Mouse (Mus musculus): ENCODE results near the gene Ccdc167. TPM values are rescaled to one million over a fixed set of nuclear protein-coding genes. Genes with fewer than 3 reads are reported as not detected.
A peak's percentile ranks its signal among the peaks of the same experiment; 100 is the strongest.

Ccdc167 gene
- polyA plus RNA-seq, 1 experiment from 2014 or later: 6.6 TPM

GRCm38 (mm10) chr17:29756381-29756780 is 39.5 kb upstream of the Ccdc167 start:
- H3K36me3 ChIP-seq (ENCODE audit: control insufficient read depth, insufficient read depth): no peaks in the 10 kb centered on the region
- no peaks in the 10 kb centered on the region for H3K9me3 ChIP-seq (ENCODE audit: control insufficient read depth)
- H3K27me3 ChIP-seq (replicated peaks; ENCODE audit: control insufficient read depth, insufficient read depth, low read length): no peaks in the 10 kb centered on the region
- H3K4me3 ChIP-seq (ENCODE audit: low read depth, low read length): no peak overlapping the region
- TF ChIP-seq CTCF (IDR thresholded peaks at IDR 0.05; ENCODE audit: low read depth): no peak
- H3K4me2 ChIP-seq (replicated peaks; ENCODE audit: low read depth): no peak overlapping the region
- no peak for ATAC-seq
- 58% methylated on average over 10 of the region's 10 CpGs for WGBS
- no peak overlapping the region for H3K9ac ChIP-seq (ENCODE audit: low read depth, low read length)
- H3K4me1 ChIP-seq (replicated peaks; ENCODE audit: control insufficient read depth, insufficient read depth, low read length): no peaks in the 10 kb centered on the region
- no peak overlapping the region for H3K27ac ChIP-seq (ENCODE audit: low read depth, low read length)

- no peak overlapping the region for H3K4me2 ChIP-seq (replicated peaks; ENCODE audit: low read depth)
- H3K27me3 ChIP-seq (replicated peaks; ENCODE audit: control insufficient read depth, insufficient read depth, low read length): no peaks in the 10 kb centered on the region
- ATAC-seq: no peak
- 59% methylated on average over 4 of the region's 4 CpGs for WGBS
- no peaks in the 10 kb centered on the region for H3K36me3 ChIP-seq (ENCODE audit: control insufficient read depth, insufficient read depth)
- no peak overlapping the region for H3K9ac ChIP-seq (ENCODE audit: low read depth, low read length)
- H3K4me3 ChIP-seq (ENCODE audit: low read depth, low read length): no peak overlapping the region
- no peak overlapping the region for H3K27ac ChIP-seq (ENCODE audit: low read depth, low read length)
- H3K4me1 ChIP-seq (replicated peaks; ENCODE audit: control insufficient read depth, insufficient read depth, low read length): no peaks in the 10 kb centered on the region
- H3K9me3 ChIP-seq (ENCODE audit: control insufficient read depth): no peaks in the 10 kb centered on the region
- 0 out of 2 replicates have a peak, but pooled peaks have one; percentile 11 for TF ChIP-seq CTCF (IDR thresholded peaks at IDR 0.05; ENCODE audit: low read depth)
Observed at GRCm38 (mm10) chr17:29754510-29754909, 37.7 kb upstream of the Ccdc167 start.

- TF ChIP-seq CTCF (IDR thresholded peaks at IDR 0.05; ENCODE audit: low read depth): no peak
Observed at GRCm38 (mm10) chr17:29747466-29747865, 30.6 kb upstream of the Ccdc167 start.

GRCm38 (mm10) chr17:29737849-29738804 is 21.3 kb upstream of the Ccdc167 start:
- peak overlapping the region; percentile 30; the same call in 1 of the 2 replicates for H3K4me2 ChIP-seq (replicated peaks; ENCODE audit: low read depth)
- no peak overlapping the region for H3K27ac ChIP-seq (ENCODE audit: low read depth, low read length)
- no peak overlapping the region for H3K4me3 ChIP-seq (ENCODE audit: low read depth, low read length)
- H3K9me3 ChIP-seq (ENCODE audit: control insufficient read depth): no peaks in the 10 kb centered on the region
- peak; percentile 58 for TF ChIP-seq CTCF (IDR thresholded peaks at IDR 0.05; ENCODE audit: low read depth)
- H3K27me3 ChIP-seq (replicated peaks; ENCODE audit: control insufficient read depth, insufficient read depth, low read length): no peaks in the 10 kb centered on the region
- WGBS: 37% methylated on average over 22 of the region's 22 CpGs
- H3K9ac ChIP-seq (ENCODE audit: low read depth, low read length): no peak overlapping the region
- no peaks in the 10 kb centered on the region; the same call in 1 of the 2 replicates for H3K4me1 ChIP-seq (replicated peaks; ENCODE audit: control insufficient read depth, insufficient read depth, low read length)
- no peak for ATAC-seq
- H3K36me3 ChIP-seq (ENCODE audit: control insufficient read depth, insufficient read depth): no peaks in the 10 kb centered on the region

More at GRCm38 (mm10) chr17:29747466-29747865, 30.6 kb upstream of the Ccdc167 start:
- H3K9me3 ChIP-seq (ENCODE audit: control insufficient read depth): no peaks in the 10 kb centered on the region
- no peak for ATAC-seq
- H3K27me3 ChIP-seq (replicated peaks; ENCODE audit: control insufficient read depth, insufficient read depth, low read length): no peaks in the 10 kb centered on the region
- H3K4me1 ChIP-seq (replicated peaks; ENCODE audit: control insufficient read depth, insufficient read depth, low read length): no peaks in the 10 kb centered on the region
- no peak overlapping the region for H3K9ac ChIP-seq (ENCODE audit: low read depth, low read length)
- WGBS: 80% methylated on average over 6 of the region's 6 CpGs
- H3K4me3 ChIP-seq (ENCODE audit: low read depth, low read length): no peak overlapping the region
- H3K4me2 ChIP-seq (replicated peaks; ENCODE audit: low read depth): no peak overlapping the region
- H3K36me3 ChIP-seq (ENCODE audit: control insufficient read depth, insufficient read depth): no peaks in the 10 kb centered on the region
- H3K27ac ChIP-seq (ENCODE audit: low read depth, low read length): no peak overlapping the region

GRCm38 (mm10) chr17:29736448-29737014 is 19.7 kb upstream of the Ccdc167 start:
- Histone ChIP-seq H3K4me2 (replicated peaks; ENCODE audit: low read depth) (no peak overlapping the region), H3K9ac (ENCODE audit: low read depth, low read length) (no peak overlapping the region)
- 56% methylated on average over 15 of the region's 15 CpGs for WGBS

GRCm38 (mm10) chr17:29732522-29732921 is 15.7 kb upstream of the Ccdc167 start:
- Histone ChIP-seq H3K4me1 (replicated peaks; ENCODE audit: control insufficient read depth, insufficient read depth, low read length) (no peaks in the 10 kb centered on the region), H3K4me2 (replicated peaks; ENCODE audit: low read depth) (no peak overlapping the region), H3K27ac (ENCODE audit: low read depth, low read length) (no peak overlapping the region), H3K9ac (ENCODE audit: low read depth, low read length) (no peak overlapping the region), H3K27me3 (replicated peaks; ENCODE audit: control insufficient read depth, insufficient read depth, low read length) (no peaks in the 10 kb centered on the region), H3K9me3 (ENCODE audit: control insufficient read depth) (no peaks in the 10 kb centered on the region), H3K36me3 (ENCODE audit: control insufficient read depth, insufficient read depth) (no peaks in the 10 kb centered on the region), H3K4me3 (ENCODE audit: low read depth, low read length) (no peak overlapping the region)
- TF ChIP-seq CTCF (IDR thresholded peaks at IDR 0.05; ENCODE audit: low read depth): no peak
- whole genome bisulfite sequencing: 79% methylated on average over 2 of the region's 2 CpGs
- no peak for ATAC-seq

More at GRCm38 (mm10) chr17:29736448-29737014, 19.7 kb upstream of the Ccdc167 start:
- no peak overlapping the region for H3K4me3 ChIP-seq (ENCODE audit: low read depth, low read length)
- H3K9me3 ChIP-seq (ENCODE audit: control insufficient read depth): no peaks in the 10 kb centered on the region
- H3K27me3 ChIP-seq (replicated peaks; ENCODE audit: control insufficient read depth, insufficient read depth, low read length): no peaks in the 10 kb centered on the region
- H3K36me3 ChIP-seq (ENCODE audit: control insufficient read depth, insufficient read depth): no peaks in the 10 kb centered on the region
- no peaks in the 10 kb centered on the region; the same call in 1 of the 2 replicates for H3K4me1 ChIP-seq (replicated peaks; ENCODE audit: control insufficient read depth, insufficient read depth, low read length)
- no peak for ATAC-seq
- TF ChIP-seq CTCF (IDR thresholded peaks at IDR 0.05; ENCODE audit: low read depth): no peak
- no peak overlapping the region for H3K27ac ChIP-seq (ENCODE audit: low read depth, low read length)
